Mouse (Mus musculus) layer of hippocampus, adult 11-12 months (tissue): ENCODE results near the gene Spon1.

Source experiments
- DNase-seq: peaks from one replicate; pipeline ENCODE4 v3.0.0; 2022; ENCODE audit warnings: low spot score

Spon1 gene

DNA sequence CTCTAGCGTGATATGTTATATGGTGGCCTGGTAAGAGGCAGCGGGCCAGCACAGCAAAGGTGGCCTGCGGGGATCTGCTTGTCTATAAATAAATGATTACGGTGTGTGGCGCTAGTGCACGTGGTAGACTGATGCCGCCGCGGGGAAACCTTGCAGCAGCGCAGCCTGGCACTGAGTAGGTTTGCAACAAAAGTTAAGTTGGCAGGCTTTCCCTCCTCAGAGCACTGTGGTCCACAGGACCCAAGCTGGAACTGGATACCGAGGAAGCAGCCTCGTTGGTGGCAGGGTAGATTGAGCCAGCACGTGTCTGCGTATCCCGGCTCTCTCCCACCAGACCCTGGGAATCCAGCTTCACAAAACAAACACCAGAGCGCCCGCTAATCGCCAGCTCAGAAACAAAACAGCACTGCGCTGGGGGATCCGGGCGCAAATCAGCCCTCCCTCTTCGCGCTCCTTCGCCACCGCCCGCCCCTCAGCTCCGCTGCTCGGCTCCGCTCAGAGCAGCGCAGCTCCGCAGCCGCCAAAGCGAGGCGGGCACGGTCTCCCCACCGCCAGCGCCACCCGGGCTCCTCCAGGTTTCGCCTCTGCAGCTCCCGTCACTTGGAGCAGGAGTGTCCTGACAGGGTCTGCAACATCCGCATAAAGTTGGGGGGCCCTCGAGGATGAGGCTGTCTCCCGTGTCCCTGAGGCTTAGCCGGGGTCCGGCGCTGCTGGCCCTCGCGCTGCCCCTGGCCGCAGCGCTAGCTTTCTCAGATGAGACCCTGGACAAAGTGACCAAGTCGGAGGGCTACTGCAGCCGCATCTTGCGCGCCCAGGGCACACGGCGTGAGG lies at the start of gene Spon1:
TSS of gene Spon1 (plus strand) at position 332 of the 831 bp plus-strand sequence.
- peak; percentile 43 for DNase-seq

DNA sequence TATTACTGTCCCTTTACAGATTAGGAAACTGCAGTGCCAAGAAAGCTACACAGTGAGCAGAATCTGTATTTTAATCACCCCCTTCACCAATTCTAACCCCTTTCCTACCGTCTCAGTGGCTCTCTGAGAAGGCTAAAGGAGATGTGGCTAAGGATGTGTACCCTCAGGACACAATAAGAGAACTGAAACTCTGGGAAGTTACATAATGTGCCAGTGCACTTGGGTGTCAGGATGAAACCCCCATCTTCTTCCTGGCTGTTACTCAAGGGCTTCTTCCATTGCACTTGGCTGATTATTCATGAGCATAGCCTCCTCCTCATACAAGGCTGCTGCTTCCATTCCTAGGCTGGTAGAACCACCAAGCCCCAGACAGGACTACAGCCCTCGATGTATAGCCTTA lies 43.8 kb upstream of the Spon1 start:
- DNase-seq: no peak

DNA sequence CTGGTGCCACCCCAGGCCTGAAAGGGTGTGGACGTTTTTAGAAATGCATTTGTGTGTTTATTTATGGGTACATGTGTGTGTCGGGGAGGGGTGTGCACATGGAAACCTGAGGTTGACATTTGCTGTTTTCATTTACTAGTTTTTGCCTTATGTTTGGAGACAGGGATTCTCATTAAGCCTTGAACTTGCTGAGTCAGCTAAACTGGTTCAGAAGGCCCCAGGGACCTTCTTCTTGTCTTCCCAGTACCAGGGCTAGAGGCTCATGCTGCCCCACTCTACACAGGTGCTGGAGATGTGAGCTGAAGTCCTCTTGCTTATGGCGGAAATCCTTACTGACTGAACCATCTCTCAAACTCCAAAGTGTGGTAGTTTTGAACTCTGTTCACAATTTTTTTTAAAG lies 41.9 kb upstream of the Spon1 start:
- no peak for DNase-seq

DNA sequence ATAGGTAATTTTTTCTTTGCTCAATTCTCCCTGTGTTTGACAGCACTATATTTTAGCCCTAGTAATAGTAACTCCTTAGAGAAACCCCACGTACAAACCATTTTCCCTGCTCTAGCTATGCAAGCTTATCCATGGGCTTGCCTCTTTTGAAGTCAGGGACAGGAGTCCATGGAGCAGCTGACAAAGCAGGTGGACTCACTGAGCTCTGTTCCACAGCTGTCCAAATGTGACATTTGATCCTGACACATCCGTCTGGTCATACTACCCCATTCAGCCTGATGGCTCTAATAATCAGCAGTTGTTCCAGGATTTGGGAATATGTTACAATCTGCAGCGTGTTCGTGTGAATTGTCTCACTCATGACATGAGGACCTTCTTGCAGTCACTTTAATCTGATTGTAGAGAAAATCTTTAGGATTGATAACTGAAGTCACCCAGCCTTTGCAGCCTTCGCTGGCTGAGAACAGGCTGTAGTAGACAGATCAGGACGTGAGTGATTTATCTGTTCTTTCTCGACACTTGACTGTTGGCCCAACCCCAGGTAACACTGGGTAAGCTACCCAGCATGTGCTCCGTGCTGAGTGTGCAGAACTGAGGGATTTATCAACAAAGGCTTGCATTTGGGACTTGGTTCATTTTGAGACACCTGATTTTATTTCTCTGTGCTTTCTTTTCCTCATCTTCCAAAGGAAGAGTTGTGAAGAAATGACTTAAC lies 37.6 kb upstream of the Spon1 start:
- DNase-seq: no peak

DNA sequence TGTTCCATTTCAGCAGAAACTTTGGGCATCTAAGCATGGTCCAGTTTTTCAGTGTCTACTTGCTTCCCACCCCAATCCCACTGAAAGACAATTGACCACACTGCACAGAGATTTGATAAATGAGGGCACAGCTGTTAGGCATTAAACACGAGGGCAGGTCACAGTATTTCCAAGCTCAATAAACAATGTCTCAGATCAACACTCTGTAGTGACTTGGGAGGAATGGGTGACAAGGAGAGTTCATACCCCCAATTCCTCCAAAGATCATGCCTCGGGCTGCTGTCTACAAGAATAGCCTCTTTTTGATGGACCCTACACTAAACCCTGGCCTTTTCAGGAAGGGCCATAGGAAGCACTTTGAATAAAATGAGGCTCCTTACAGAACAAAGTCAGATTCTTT lies 36.9 kb upstream of the Spon1 start:
- no peak for DNase-seq

DNA sequence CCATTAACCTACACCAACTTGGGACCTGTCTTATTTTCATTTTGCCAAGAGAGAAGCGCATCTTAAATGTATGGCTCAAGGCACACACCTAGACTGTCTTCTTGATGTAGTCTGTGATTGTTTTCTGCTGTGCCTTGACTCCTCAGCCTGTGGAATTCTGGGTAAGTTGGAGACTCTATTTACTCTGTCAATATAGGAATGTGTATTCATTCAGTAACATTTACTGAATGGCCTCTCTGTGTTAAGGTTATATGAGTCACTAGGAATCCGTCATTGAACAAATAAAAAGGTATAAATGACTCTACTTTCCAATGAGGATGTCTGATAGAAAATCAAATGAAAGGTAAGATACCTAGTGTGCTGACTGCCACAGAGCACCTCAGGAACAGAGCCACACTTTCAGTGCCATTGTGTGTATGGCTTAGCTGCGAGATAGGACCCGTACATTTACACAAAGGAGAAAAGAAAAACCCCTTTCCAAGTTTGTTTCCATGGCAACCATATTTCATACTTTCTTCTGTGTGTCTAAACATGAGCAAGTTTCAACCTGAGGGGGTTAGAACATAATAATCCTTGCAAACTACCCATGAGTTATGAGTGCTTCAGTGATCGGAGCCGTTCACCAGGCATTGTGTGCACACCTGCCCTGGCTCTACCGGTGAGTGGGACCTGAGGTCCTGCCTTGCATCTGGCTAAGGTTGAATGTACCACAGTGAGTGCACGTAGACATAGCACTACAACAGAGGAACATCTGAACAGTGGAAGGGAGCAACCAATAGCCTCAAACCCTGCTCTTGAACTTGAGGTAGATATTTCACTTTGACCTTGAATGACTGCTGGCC lies 35.2 kb upstream of the Spon1 start:
- no peak for DNase-seq

DNA sequence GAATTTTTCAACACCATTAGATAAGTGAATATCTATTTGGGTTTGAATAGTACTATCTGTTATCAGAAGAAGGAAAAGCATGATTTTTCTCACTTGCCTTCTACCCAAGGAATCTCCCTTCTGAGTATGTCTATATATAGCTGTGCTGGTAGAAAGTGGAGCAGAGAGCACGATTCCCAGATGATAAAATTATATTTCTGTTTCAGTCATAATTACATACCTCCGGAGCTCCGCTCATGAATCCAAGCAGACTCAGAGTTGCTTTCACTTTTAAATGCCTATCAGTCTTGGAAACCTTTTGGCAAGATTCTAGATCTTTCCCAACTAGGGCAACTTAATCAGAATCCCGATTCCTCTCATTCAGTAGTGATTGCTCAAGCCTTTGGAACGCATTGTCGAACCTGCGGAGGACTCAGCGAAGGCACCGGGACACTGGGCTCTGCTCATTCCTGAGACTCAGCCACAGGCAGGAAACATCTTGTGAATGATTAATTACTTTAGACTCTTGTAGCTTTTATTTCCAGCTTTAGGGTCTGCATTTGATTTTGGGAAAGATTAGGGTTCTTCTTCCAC lies 27.9 kb upstream of the Spon1 start:
- DNase-seq: no peak

DNA sequence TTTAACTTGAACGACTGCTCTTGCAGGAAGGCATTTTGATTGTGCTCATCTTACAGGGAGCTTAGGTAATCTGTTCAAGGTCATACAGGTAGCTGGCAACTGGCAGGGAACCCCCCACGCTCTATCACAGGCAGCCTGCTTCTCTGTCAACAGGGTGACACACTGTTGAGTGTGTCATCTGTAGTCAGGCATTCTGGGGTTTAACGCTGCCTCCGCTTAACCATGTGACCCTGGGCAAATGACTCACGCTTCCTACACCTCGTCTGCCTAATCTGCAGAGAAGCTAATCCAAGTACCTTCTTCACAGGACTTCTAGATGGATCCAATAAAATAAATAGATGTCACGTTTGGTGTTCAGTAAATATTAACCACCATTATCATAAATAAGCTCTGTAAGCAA lies 26.6 kb upstream of the Spon1 start:
- DNase-seq: peak; percentile 24

DNA sequence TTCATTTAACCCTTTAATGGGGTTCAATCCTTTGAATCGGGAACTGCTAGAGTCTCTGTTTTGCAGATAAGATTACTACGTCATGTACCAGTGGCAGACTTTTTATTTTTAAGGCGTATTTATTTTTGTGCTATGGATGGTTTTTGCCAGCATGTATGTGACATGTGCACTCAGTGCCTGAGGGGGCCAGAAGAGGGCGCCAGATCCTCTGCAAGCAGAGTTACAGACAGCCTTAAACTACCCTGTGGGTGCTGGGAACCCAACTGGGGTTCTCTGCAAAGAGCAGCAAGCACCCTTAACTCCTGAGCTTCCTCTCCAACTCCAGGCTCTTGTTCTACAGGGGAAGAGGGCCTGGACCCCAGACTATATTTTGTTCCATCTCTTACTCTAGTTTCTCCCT lies 23.2 kb upstream of the Spon1 start:
- DNase-seq: no peak

DNA sequence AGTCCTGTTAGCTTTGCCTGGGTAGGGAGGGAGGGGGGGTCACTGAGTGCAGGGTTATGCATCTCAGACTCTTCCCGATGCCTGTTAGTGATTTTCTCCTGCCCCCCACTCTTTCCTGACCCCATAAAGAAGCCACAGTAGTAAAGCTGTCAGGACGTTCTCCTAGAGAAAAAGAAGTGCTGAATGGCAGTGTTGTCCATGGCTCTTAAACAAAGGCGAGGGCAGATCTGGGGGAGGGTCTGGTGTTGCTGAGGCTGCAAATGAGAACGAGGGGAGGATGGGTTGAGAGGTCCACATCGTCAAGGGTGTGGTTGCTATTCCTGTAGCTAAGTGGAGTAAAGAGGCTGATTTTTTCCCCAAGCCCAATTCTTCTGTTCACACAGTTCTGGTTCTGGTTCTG lies 21.8 kb upstream of the Spon1 start:
- DNase-seq: no peak

DNA sequence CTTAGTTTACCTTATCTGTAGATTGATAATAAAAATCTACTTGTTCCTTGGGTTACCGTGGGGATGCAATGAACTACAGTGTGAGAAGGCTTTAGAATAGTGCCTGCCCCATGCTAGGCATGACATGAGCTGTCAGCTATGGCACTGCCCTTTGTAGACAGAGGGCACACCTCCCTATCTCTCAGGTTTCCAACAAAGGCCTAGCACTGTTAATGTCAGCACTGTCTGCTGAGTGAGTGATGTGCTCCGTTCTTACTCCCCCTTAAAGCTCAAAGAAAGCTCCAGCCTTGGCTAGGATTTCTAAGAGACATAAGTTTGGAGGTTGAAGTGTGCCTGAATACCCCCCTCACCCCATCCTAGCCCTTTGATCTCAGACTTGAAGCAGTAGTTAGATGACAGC lies 9.2 kb upstream of the Spon1 start:
- DNase-seq: no peak

DNA sequence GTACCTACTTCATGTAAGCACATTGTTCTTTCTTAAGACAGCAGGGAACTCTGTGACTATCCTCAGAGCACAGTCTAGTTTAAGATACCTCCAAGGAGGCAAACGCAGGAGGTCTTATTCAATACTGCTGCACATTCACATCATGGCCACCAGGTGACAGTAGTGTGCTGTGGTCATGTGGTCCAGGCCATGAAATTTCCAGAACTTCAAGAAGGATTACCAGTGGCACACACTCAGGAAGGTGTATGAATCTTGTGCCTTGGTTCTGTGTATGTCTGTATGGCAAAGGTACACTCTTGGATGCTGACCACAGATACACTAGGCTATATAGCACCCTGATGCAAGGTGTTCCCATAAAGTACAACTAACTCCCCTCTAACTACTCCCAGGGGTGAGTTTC lies 6.6 kb upstream of the Spon1 start:
- peak; percentile 39 for DNase-seq

DNA sequence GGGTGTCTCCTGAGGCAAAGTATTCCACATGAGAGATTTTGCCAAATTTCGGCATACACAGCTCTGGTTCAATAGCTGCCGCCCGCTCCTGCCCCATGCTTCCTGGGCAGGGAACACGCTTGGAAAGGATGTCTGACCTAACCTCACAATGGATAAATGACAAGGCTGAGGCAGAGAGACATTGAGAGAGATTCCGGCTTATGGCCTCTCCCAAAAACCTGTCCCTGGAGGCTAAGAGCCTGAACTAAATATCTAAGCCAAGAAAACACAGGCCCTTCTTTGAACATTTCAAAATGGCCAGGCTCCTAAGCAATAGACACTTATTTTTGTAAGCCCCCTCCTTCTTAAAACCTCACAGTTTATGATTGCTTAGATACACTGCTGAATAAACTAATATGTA lies 665 bp upstream of the Spon1 start:
- DNase-seq: no peak

DNA sequence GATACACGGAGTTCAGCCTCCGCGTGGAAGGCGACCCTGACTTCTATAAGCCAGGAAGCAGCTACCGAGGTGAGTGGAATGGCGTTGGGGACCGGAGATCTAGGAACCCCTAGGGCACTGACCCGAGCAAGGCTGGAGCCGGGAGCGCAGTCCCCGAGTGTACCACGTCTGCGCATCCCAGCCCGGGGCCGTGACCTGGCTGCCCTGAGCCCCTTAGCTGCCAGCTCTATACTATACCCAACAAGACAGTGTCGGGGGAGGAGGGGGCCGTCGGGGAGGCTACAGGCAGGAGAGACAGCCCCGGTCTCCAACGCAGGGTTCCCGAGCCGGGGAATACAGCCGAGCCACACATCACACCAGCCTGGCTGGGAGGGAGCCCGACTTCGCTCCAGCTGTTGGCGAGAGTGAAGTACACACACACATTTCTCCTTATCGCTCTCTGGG lies 722 bp downstream of the Spon1 start:
- no peak for DNase-seq

DNA sequence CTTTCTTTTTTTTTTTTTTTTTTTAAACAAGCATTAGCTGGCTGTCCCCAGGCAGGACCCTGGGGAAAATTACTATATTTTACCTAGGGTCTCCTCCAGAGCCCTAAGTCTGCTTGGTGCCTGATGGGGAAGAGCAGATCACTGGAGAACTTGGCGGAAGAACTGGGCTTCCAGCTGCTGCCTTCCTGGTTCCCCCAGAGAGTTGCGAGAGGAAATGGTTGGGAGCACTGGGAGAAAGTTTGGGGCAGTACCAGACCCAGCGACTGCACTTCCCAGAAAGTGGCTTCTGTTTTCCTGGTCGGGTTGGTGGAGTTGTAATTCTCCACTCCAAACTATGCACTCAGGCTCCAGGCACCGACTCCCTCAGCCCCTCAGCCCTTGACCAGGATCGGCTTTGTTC lies 1.7 kb downstream of the Spon1 start:
- DNase-seq: no peak

DNA sequence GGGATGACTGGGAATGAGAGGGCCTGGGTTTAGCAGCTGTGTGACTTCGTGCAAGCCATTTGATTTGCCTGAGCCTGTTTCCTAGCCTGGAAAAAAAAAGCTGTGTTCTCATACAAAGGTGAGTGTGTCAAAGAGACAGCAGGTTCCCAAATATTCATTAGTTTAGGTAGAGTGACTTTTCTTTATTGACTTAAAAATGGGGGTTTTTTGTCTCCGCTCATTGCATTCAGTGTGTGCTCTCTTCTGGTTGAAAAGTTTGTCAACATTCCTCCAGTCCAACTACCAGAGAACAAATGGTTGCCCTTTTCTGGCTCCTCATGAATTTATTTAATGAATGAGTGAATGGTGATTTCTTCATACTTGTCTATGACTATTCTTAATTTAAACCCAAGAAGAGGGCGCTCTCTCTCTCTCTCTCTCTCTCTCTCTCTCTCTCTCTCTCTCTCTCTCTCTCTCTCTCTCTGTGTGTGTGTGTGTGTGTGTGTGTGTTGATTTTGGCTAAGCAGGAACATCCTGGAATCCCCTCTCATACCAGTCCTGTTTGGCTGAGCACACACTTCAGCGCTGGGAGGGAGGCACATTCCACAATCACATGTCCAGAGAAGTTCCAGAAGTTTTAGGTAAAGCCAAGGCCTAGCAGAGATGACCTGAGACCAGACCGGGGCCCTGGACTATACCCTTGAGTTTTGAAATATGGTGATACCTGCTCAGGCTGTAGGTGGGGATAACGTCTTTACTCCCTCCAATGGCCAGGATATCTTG lies 2.6 kb downstream of the Spon1 start:
- DNase-seq: no peak

DNA sequence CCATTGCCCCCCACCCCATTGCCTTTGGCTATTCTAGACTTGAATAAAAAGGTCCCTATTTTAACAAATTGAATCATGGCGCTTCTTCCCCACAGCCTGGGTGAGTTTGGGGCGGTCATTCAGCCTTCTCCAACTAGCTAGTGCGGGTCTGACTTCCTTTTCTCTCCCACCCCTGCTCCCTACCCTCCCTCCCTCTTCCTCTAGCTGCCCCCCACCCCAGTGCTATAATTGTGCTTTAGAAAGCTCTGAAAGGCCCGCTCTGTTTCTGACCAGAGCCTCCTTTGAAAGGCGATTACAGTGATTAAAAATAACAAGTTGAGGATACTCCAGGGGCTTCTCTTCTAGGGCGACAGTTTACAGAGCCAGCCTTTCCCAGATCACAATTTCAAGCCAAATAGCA lies 3.5 kb downstream of the Spon1 start:
- no peak for DNase-seq

DNA sequence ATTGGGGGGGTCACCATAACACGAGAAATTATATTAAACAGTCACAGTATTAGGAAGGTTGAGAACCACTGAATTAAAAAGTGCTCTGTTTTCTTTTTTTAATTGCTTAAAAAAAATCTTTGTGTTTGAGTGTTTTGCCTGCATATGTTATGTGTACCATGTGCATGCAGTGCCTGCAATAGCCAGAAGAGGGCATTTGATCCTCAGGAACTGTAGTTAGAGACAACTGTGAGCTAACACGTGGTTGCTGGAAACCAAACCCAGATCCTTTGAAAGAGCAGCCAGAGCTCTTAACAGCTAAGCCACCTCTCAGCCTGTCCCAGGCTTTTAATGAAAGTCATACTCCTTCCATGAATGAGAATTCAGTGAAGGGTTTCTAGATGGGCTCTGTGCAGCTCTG lies 6.3 kb downstream of the Spon1 start:
- no peak for DNase-seq

DNA sequence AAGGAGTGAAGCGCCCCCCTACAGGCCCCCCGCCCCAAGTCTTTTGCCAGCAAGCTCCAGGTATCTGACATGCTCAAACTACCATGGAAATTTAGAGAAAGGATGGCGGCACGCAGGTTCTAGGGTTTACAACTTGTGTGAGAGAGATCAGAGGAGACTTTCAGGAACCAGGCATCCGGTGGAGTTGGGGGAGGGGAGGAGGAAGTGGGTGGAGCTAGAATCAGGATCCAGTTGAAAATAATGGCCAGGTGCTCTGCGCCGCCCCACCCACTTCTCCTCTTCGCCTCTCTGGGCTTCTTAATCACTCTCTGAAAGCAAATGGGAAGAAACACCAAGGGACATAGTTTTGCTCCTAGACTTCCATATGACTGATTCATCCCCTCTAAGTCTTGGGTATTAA lies 7.6 kb downstream of the Spon1 start:
- DNase-seq: no peak

DNA sequence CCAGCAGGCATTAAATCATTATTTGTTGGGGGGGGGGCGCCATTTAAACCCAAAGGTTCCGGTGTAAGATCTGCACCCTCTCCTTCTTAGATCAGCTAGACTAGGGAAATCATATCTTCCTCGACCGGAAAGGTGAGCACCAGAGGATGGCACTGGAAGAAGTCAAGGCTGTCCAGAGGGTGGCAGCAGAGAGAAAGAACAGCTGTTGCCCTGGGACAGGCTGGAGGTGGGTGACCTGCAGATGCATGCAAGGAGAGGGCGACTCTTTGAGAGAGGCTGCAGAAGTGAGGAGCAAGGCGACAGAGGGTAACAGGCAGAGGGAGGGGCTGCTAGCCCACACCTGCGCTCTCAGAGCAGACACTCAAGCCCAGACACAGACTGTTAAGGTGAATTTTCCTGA lies 8.2 kb downstream of the Spon1 start:
- peak; percentile 27 for DNase-seq

DNA sequence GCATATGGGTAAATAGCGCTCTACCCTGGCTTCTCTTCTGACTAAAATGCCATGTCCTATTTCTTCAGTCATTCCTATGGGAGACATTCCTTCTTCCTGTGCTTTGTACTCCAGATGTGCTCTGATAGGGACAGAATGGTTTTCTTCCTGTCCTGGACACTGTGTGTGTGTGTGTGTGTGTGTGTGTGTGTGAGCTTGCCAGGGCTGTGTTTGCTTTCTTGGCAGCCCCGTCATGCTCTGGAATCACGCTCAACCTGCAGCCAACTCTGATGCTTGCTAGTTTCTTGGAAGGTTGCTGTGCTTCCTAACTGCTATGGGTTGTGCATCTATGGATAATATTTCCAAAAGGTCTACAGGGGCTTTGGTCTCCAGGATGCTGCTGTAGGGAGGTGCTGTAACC lies 9.1 kb downstream of the Spon1 start:
- no peak for DNase-seq

DNA sequence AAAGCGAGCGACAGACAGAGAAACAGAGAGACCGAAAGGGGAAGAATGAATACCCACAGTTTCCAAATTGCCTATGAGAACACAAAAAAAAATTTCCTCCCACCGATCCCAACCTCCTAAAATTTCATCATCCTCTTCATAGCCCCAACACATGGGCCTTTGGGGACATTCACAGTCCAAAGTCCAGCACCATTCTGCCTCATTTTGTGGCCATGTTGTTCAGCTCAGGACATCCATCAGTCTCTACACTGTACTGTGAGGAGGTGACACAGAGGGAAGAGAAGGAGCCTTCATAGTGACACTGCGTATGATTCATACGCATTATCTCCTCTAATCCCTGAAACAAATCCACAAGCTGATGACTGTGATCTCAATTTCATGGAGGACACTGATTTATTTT lies 12.7 kb downstream of the Spon1 start:
- DNase-seq: no peak
